Mouse (Mus musculus) liver, postnatal 0 days (tissue): Measurements from ENCODE around the gene Smco2.
"Not testable (repeated sequence)": the region's sequence is repeated elsewhere in the genome, so short reads cannot be mapped to it uniquely, and the experiment has no call there.

Experiments used
- CTCF ChIP-seq: sonication (generic); IDR thresholded peaks from 2 replicates; pipeline ENCODE4 v1.5.1; 2016; ENCODE audit warnings: antibody characterized with exemption, low read depth
- EP300 ChIP-seq: IDR thresholded peaks from 2 replicates; pipeline ENCODE4 v1.6.1; 2016; ENCODE audit warnings: antibody characterized with exemption, low read depth, mild to moderate bottlenecking

GRCm38 (mm10) chr6:146864370-146864769 is 14.5 kb downstream of the Smco2 start:
- TF ChIP-seq CTCF, EP300: not testable (repeated sequence)
